Mouse (Mus musculus) stomach, postnatal 0 days (tissue): ENCODE data around the gene Etv2.

Source experiments
- CTCF ChIP-seq: IDR thresholded peaks from 2 replicates; pipeline ENCODE4 v1.5.1; 2016; ENCODE audit warnings: antibody characterized with exemption, low read depth, mild to moderate bottlenecking, moderate library complexity
- EP300 ChIP-seq: optimal IDR thresholded peaks from 2 replicates; pipeline ENCODE3; 2016; ENCODE audit warnings: antibody characterized with exemption

GRCm38 (mm10) chr7:30635752-30636151, at the start of gene Etv2:
- no peak for TF ChIP-seq CTCF
- TF ChIP-seq EP300 = no peak
